Mouse (Mus musculus) lung, embryonic 15.5 days (tissue): Measurements from ENCODE around the gene Lingo3. TPM values are rescaled to one million over a fixed set of nuclear protein-coding genes. Genes with fewer than 3 reads are reported as not detected.

Experiments used
- ATAC-seq: fragments of 200-750 bp; cut with Nextera tagmentation; 2 replicates; pipeline ENCODE4 v1.8.0; 2017; ENCODE audit warnings: moderate number of reproducible peaks, borderline replicate concordance; ENCODE audit not compliant: low FRiP score, low TSS enrichment; ENCODE audit errors: extremely low read depth
- H3K27ac ChIP-seq: fragments of 300-500 bp; sonication (generic); 2 replicates; pipeline ENCODE4 v1.5.1; 2015; ENCODE audit warnings: moderate library complexity, mild to moderate bottlenecking, inconsistent platforms
- H3K27me3 ChIP-seq: fragments of 300-500 bp; sonication (generic); 2 replicates; pipeline ENCODE4 v1.6.1; 2015; ENCODE audit warnings: inconsistent platforms
- H3K36me3 ChIP-seq: fragments of 300-500 bp; sonication (generic); 2 replicates; pipeline ENCODE4 v1.6.1; 2015; ENCODE audit warnings: inconsistent platforms
- H3K4me1 ChIP-seq: fragments of 300-500 bp; sonication (generic); 2 replicates; pipeline ENCODE4 v1.6.1; 2015; ENCODE audit warnings: inconsistent platforms
- H3K4me2 ChIP-seq: fragments of 300-500 bp; sonication (generic); 2 replicates; pipeline ENCODE4 v1.6.1; 2015; ENCODE audit warnings: inconsistent platforms, mild to moderate bottlenecking, moderate library complexity
- H3K4me3 ChIP-seq: fragments of 300-500 bp; sonication (generic); 2 replicates; pipeline ENCODE4 v1.5.1; 2015; ENCODE audit warnings: mild to moderate bottlenecking, inconsistent platforms
- H3K9ac ChIP-seq: fragments of 300-500 bp; sonication (generic); 2 replicates; pipeline ENCODE4 v1.6.1; 2015; ENCODE audit warnings: inconsistent platforms
- H3K9me3 ChIP-seq: fragments of 300-500 bp; sonication (generic); 2 replicates; pipeline ENCODE4 v1.6.1; 2016; ENCODE audit warnings: inconsistent platforms
- WGBS: fragments of 180-500 bp; shearing (Covaris S2); methylation state at CpG from one replicate; pipeline ENCODE4 v1.1.7; 2015; 5-methylcytosine and 5-hydroxymethylcytosine counted together
- polyA plus RNA-seq: library from polyadenylated mRNA; unstranded; fragments of >200 nt; fragmentation: Nextera tagmentation; extraction: Ambion mirVana; gene quantifications from 2 replicates; pipeline ENCODE4 v1.2.1, GENCODE M21; 2015

The Lingo3 gene
- polyA plus RNA-seq, 1 experiment from 2014 or later, result 0.05 TPM

- H3K27ac ChIP-seq, result peak overlapping the region; percentile 63
- 48% methylated on average over 7 of the region's 7 CpGs for WGBS
- H3K4me1 ChIP-seq, result peaks cover 41% of the 10 kb centered on the region
- H3K9me3 ChIP-seq, result no peaks in the 10 kb centered on the region
- no peak overlapping the region for H3K4me3 ChIP-seq
- H3K36me3 ChIP-seq, result peaks cover 16% of the 10 kb centered on the region
- H3K4me2 ChIP-seq, result no peak overlapping the region
- no peak; the same call in 1 of the 2 replicates for ATAC-seq
- no peak overlapping the region for H3K9ac ChIP-seq
- H3K27me3 ChIP-seq, result no peaks in the 10 kb centered on the region
Measured at GRCm38 (mm10) chr10:80858350-80858935, 14.6 kb upstream of the Lingo3 start.

- Histone ChIP-seq H3K27ac (peak overlapping the region; percentile 63), H3K27me3 (no peaks in the 10 kb centered on the region), H3K36me3 (peaks cover 14% of the 10 kb centered on the region), H3K4me1 (peaks cover 43% of the 10 kb centered on the region), H3K9ac (no peak overlapping the region; the same call in 1 of the 2 replicates), H3K4me3 (no peak overlapping the region), H3K9me3 (no peaks in the 10 kb centered on the region), H3K4me2 (no peak overlapping the region)
- 42% methylated on average over 3 of the region's 3 CpGs for WGBS
- no peak; the same call in 1 of the 2 replicates for ATAC-seq
Measured at GRCm38 (mm10) chr10:80857848-80858247, 14.0 kb upstream of the Lingo3 start.

GRCm38 (mm10) chr10:80857386-80857785 is 13.5 kb upstream of the Lingo3 start:
- H3K27ac ChIP-seq, result peak overlapping the region; percentile 63
- H3K4me2 ChIP-seq, result no peak overlapping the region
- no peak overlapping the region for H3K4me3 ChIP-seq
- no peak overlapping the region for H3K9ac ChIP-seq
- H3K9me3 ChIP-seq, result no peaks in the 10 kb centered on the region
- no peaks in the 10 kb centered on the region for H3K27me3 ChIP-seq
- 54% methylated on average over 8 of the region's 8 CpGs for WGBS
- H3K36me3 ChIP-seq, result peaks cover 13% of the 10 kb centered on the region
- H3K4me1 ChIP-seq, result peaks cover 43% of the 10 kb centered on the region
- no peak for ATAC-seq

DNA sequence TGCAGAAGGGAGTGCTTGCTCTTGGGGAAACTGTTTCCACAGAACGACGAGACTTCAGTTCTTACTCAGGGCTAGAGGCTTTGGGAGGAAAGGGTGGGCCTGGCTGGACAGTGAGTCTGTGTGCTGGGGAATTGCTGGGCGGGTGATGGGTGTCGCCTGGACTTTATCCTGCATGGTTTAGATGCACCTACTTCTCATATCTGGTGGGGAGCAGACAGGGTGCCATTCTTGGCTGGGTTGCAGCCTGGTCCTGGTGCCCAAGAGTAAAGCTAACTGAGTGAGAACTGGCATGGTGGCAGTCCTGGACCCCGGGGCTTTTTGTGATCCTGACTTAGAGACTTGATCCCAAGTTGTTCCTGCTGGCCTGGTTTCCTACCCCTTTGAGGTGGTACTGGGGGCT is 13.1 kb upstream of the Lingo3 start:
- H3K4me2 ChIP-seq, result peak overlapping the region; percentile 99; the same call in 1 of the 2 replicates
- H3K4me3 ChIP-seq, result no peak overlapping the region; the same call in 1 of the 2 replicates
- 65% methylated on average over 5 of the region's 5 CpGs for WGBS

DNA sequence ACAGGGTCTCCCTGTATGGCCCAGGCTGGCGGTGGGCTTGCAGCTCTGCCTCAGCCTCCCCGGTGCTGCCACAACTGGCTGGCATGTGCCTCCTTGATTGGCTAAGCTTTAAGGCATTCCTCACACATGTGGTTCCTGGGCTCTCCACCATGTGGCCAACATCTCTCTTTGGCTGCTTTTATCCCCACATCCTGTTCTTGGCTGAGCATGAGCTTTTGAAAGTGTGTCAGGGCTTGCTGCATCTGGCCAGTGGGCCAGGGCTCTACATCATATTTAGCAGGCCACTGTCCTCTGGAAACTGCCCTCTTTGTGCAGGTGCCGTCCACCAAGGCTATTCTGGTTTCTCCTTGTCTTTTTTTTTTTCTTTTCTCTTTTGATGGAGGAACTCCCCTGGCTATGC is 12.4 kb upstream of the Lingo3 start:
- no peak for ATAC-seq
- 39% methylated on average over 3 of the region's 3 CpGs for WGBS
- Histone ChIP-seq H3K4me3 (peak overlapping the region; percentile 78), H3K9me3 (no peaks in the 10 kb centered on the region), H3K27me3 (no peaks in the 10 kb centered on the region), H3K36me3 (peaks cover 18% of the 10 kb centered on the region), H3K4me2 (peak overlapping the region; percentile 99), H3K9ac (peak overlapping the region; percentile 79), H3K27ac (no peak overlapping the region), H3K4me1 (peaks cover 43% of the 10 kb centered on the region)

More for the DNA sequence above, 13.1 kb upstream of the Lingo3 start:
- H3K27me3 ChIP-seq, result no peaks in the 10 kb centered on the region
- no peak for ATAC-seq
- peak overlapping the region; percentile 63; the same call in 1 of the 2 replicates for H3K27ac ChIP-seq
- H3K4me1 ChIP-seq, result peaks cover 43% of the 10 kb centered on the region
- H3K36me3 ChIP-seq, result peaks cover 18% of the 10 kb centered on the region
- no peaks in the 10 kb centered on the region for H3K9me3 ChIP-seq
- H3K9ac ChIP-seq, result peak overlapping the region; percentile 79; the same call in 1 of the 2 replicates

GRCm38 (mm10) chr10:80855749-80856073 is 11.9 kb upstream of the Lingo3 start:
- H3K27me3 ChIP-seq, result no peaks in the 10 kb centered on the region
- peak overlapping the region; percentile 99 for H3K4me2 ChIP-seq
- no peak overlapping the region for H3K27ac ChIP-seq
- peak overlapping the region; percentile 79 for H3K9ac ChIP-seq
- 16% methylated on average over 11 of the region's 11 CpGs for WGBS
- peaks cover 20% of the 10 kb centered on the region for H3K36me3 ChIP-seq
- H3K9me3 ChIP-seq, result no peaks in the 10 kb centered on the region
- ATAC-seq, result no peak
- peak overlapping the region; percentile 78 for H3K4me3 ChIP-seq
- peaks cover 43% of the 10 kb centered on the region for H3K4me1 ChIP-seq

DNA sequence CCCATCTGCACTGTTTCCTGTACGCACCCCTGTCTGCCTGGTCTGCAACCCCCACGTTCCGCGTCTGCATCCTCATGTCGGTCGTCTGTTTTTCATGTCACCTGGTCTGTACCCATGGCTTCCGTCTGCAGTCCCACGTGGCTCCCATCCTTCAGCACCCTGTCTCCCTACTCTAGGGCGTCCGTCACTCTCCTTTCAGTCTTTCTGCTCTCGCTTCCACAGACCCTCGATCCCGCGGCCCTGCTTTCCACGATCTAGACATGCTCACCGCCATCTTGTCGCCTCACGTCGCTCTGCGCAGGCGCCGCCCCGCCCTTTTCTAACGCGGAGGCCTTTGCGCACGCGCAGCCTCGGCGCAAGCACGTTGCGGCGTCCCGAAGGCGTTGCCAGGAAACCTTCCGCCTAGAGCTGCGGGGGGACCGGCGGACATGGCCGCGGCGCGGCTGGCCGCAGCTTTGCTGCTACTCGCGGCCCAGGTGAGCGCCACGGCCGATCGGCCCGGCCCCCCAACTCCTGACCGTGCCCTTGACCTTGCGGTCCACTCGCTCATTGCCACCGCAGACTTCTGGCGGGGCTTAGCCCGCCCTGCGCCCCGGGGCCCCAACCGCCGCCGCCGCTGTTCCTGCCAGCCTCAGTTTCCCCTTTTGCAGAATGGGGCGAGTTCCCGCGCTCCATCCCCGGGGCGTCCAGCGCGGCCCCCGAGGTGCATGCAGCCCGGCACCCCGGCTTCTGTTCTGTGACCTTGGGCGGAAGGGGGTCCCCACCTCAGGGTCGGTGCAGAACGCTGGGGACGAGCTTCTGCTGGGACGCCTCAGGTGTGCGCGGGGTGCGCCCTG is 11.3 kb upstream of the Lingo3 start, which contains the start of the genes Lsm7 and Sppl2b:
Gene Lsm7 (minus strand): TSS at position 297 of the 836 bp plus-strand sequence.
Gene Sppl2b (plus strand): TSS at position 363 of the 836 bp plus-strand sequence.
- H3K4me2 ChIP-seq, result peak within 1 kb of the TSS; percentile 99
- H3K4me3 ChIP-seq, result peak within 1 kb of the TSS; percentile 78
- peak within 1 kb of the TSS; percentile 79 for H3K9ac ChIP-seq
- peak; percentile 74 for ATAC-seq
- H3K9me3 ChIP-seq, result no peaks in the 10 kb centered on the region
- peaks cover 20% of the 10 kb centered on the region for H3K36me3 ChIP-seq
- peaks cover 43% of the 10 kb centered on the region for H3K4me1 ChIP-seq
- H3K27me3 ChIP-seq, result no peaks in the 10 kb centered on the region
- no peak within 1 kb of the TSS for H3K27ac ChIP-seq
- under 1% methylated on average over 81 of the region's 81 CpGs for WGBS

- H3K4me3 ChIP-seq, result no peak overlapping the region
- H3K4me1 ChIP-seq, result peaks cover 13% of the 10 kb centered on the region
- no peak overlapping the region for H3K27ac ChIP-seq
- H3K9me3 ChIP-seq, result no peaks in the 10 kb centered on the region
- H3K36me3 ChIP-seq, result peaks cover 20% of the 10 kb centered on the region
- no peak overlapping the region for H3K9ac ChIP-seq
- ATAC-seq, result peak; percentile 36; the same call in 1 of the 2 replicates
- 9% methylated on average over 10 of the region's 10 CpGs for WGBS
- peaks cover 29% of the 10 kb centered on the region for H3K27me3 ChIP-seq
- no peak overlapping the region for H3K4me2 ChIP-seq
Measured at GRCm38 (mm10) chr10:80848571-80848970, 4.7 kb upstream of the Lingo3 start.

GRCm38 (mm10) chr10:80845732-80846131 is 1.9 kb upstream of the Lingo3 start:
- no peak overlapping the region for H3K4me3 ChIP-seq
- 54% methylated on average over 12 of the region's 12 CpGs for WGBS
- H3K9ac ChIP-seq, result no peak overlapping the region
- H3K4me2 ChIP-seq, result no peak overlapping the region
- no peak overlapping the region for H3K27ac ChIP-seq
- peaks cover 14% of the 10 kb centered on the region for H3K4me1 ChIP-seq
- H3K36me3 ChIP-seq, result no peaks in the 10 kb centered on the region
- H3K27me3 ChIP-seq, result peaks cover 53% of the 10 kb centered on the region
- H3K9me3 ChIP-seq, result no peaks in the 10 kb centered on the region
- no peak for ATAC-seq

DNA sequence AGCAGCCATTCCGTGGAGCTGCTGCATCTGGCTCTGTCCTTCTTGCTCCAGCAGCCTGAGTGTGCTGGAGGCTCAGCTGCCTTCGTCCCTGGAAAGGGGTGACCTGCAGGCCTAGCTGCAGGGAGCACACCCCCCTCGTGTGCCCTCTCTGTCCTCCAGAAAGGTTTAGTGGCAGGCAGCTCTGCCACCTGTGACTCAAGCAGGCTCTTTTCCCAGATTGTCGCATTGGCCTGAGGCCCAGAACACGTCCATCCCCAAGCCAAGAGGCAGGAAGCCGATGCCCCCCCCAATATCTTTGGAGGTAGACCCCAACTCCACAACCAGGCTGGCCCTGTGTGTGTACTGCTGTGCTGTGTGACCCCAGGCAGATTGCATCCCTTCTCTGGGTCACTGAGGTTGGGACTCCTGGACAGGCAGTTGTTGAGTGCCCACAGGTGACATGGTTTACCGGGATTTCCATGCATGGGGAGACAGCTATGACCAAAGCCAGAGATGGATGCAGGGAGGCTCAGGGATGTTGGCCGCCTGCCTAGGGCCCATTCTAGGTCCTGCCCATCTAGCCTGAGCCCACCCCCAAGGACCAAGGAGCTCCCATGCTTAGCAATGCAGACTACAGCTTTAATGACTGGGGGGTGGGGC is 1.3 kb upstream of the Lingo3 start:
- no peaks in the 10 kb centered on the region for H3K9me3 ChIP-seq
- H3K4me2 ChIP-seq, result no peak overlapping the region
- H3K27me3 ChIP-seq, result peaks cover 53% of the 10 kb centered on the region
- no peak overlapping the region for H3K9ac ChIP-seq
- no peaks in the 10 kb centered on the region for H3K36me3 ChIP-seq
- ATAC-seq, result no peak
- WGBS, result 53% methylated on average over 8 of the region's 8 CpGs
- peaks cover 14% of the 10 kb centered on the region for H3K4me1 ChIP-seq
- no peak overlapping the region for H3K4me3 ChIP-seq
- H3K27ac ChIP-seq, result no peak overlapping the region

GRCm38 (mm10) chr10:80843087-80843930 is 530 bp downstream of the Lingo3 start:
- H3K9ac ChIP-seq, result 0 out of 2 replicates have a peak overlapping the region, but pooled peaks have one; percentile 19
- peaks cover 60% of the 10 kb centered on the region for H3K27me3 ChIP-seq

More at GRCm38 (mm10) chr10:80843087-80843930, 530 bp downstream of the Lingo3 start:
- no peaks in the 10 kb centered on the region for H3K36me3 ChIP-seq
- 8% methylated on average over 32 of the region's 32 CpGs for WGBS
- H3K4me2 ChIP-seq, result peak overlapping the region; percentile 72
- H3K4me3 ChIP-seq, result peak overlapping the region; percentile 38
- H3K27ac ChIP-seq, result no peak overlapping the region
- no peak for ATAC-seq
- H3K4me1 ChIP-seq, result peaks cover 10% of the 10 kb centered on the region
- no peaks in the 10 kb centered on the region for H3K9me3 ChIP-seq
